Mouse (Mus musculus) bone marrow macrophage, adult 2 months (primary cell): Measurements from ENCODE around the gene Meiob. TPM values are rescaled to one million over a fixed set of nuclear protein-coding genes. Genes with fewer than 3 reads are reported as not detected.

Source experiments
- H3K27ac ChIP-seq: 2 replicates; pipeline ENCODE4 v1.5.1; 2012; ENCODE audit warnings: low read depth, low read length; ENCODE audit not compliant: insufficient read depth
- H3K4me1 ChIP-seq: 2 replicates; pipeline ENCODE4 v1.6.1; 2012; ENCODE audit warnings: low read length; ENCODE audit not compliant: control insufficient read depth, insufficient read depth
- H3K4me3 ChIP-seq: 2 replicates; pipeline ENCODE4 v1.5.1; 2012; ENCODE audit warnings: mild to moderate bottlenecking, low read length, moderate library complexity; ENCODE audit not compliant: insufficient read depth
- CTCF ChIP-seq: IDR thresholded peaks from 2 replicates; pipeline ENCODE4 v1.5.1; 2012; ENCODE audit warnings: low read depth, mild to moderate bottlenecking, low read length, moderate library complexity
- POLR2A ChIP-seq: IDR thresholded peaks from 2 replicates; pipeline ENCODE4 v1.6.1; 2012; ENCODE audit warnings: mild to moderate bottlenecking, low read depth, low read length, borderline replicate concordance
- polyA plus RNA-seq: library from polyadenylated mRNA; stranded (reverse); fragments of >200 nt; gene quantifications from 2 replicates; pipeline ENCODE4 v1.2.4, GENCODE M21; 2012; ENCODE audit not compliant: missing spikeins, insufficient read depth, insufficient read length

Meiob gene
- polyA plus RNA-seq, 1 experiment: not detected

DNA sequence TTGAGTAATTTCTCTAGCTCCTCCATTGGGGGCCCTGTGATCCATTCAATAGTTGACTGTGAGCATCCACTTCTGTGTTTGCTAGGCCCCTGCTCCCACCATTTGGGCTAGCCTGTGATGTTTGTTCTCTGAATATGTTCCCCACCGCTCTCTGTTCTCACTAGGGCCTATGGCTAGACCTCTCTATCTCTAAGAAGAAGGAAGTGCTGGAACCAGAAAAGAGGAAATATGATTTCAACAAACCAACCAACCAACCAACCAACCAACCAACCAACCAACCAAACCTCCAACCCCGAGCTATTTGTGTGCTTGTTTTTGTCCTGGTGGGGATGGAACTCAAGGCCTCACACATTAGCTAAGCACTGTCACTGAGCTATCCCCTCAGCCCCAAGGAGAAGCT, 23.3 kb upstream of the Meiob start:
- no peak overlapping the region for H3K4me3 ChIP-seq
- TF ChIP-seq POLR2A (no peak), CTCF (no peak)
- H3K27ac ChIP-seq: peak overlapping the region; percentile 40; the same call in 1 of the 2 replicates

DNA sequence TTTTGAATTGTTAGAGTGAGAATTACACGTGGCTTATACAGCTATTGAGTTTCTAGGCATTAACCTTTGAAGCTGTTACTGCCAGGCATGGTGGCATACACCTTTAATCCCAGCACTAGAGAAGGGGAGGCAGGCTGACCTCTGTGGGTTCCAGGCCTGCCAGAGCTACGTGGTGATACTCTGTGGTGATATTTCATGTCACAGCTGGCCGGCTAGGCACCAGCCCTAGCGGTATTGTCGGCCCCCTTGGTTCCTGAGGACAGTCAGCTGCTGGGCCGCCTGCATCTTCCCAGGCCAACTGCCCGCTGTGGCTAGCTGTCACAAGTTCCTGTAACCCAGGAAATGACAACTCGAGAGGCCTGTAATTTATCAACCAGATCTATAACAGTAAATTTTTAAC, 11.9 kb upstream of the Meiob start:
- Histone ChIP-seq H3K27ac (no peak overlapping the region), H3K4me1 (peaks cover 3% of the 10 kb centered on the region), H3K4me3 (no peak overlapping the region)
- no peak for TF ChIP-seq CTCF

More for the DNA sequence above, 23.3 kb upstream of the Meiob start:
- peaks cover 4% of the 10 kb centered on the region for H3K4me1 ChIP-seq

DNA sequence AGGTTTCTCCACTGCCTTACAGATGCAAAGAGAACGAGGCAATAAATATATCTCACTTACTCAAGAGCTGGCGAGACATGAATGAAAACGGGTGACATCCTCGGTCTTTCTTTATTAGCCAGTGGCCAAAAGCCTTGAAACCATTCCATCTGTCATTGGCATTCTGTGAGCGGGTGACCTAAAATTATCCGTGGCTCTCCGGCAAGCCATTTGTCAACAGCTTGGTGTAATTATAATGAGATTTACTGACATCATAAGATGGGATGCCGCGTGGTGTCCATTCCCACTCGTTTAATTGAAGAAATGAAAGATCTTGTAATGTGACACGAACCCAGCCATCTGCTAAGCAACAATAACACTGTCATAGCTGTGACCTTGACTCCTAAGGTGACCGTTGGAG, 9.3 kb upstream of the Meiob start:
- Histone ChIP-seq H3K4me3 (no peak overlapping the region), H3K27ac (no peak overlapping the region), H3K4me1 (peaks cover 5% of the 10 kb centered on the region)
- TF ChIP-seq CTCF: no peak
- TF ChIP-seq POLR2A: no peak

DNA sequence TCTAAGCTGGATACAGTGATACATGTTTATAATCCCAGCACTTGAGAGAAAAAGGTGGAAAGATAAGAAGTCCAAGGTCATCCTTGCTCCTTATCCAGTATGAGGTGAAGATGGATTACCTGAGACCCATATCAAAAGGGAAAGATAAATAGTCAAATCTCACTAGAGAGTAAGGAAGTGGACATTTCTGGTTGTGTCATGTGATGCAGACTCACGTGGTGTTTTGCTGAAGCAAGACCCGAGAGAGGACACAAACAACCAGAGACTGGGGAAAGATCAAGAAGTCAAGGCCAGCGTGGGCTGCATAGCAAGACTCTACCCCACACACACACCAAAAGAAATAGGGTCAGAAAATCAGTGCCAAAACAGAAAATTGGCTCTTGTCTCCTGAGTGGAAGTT, 7.1 kb upstream of the Meiob start:
- peaks cover 5% of the 10 kb centered on the region for H3K4me1 ChIP-seq
- H3K27ac ChIP-seq: peak overlapping the region; percentile 12; the same call in 1 of the 2 replicates
- TF ChIP-seq POLR2A (no peak), CTCF (no peak)
- no peak overlapping the region for H3K4me3 ChIP-seq

DNA sequence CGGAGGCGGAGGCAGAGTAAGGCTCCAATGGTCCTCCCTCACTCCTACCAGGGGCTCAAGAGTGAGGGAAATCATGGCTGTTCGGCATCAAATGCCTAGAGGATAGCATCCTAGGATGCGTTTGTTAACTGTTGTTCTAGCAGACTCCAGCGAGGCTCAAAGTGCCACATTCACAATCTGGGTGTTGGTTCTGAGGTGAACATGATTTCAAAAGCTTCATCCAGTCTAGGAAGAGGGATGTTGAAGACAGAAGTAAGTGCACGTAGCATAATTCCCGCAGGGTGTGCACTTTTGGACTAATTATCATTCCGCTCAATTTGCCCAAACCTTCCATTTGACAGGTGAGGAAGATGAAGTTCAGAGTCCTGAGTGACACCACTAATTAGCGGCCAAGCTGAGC, 5.9 kb upstream of the Meiob start:
- H3K4me3 ChIP-seq: no peak overlapping the region
- no peak overlapping the region for H3K27ac ChIP-seq
- H3K4me1 ChIP-seq: peaks cover 5% of the 10 kb centered on the region
- no peak for TF ChIP-seq CTCF
- TF ChIP-seq POLR2A: no peak

DNA sequence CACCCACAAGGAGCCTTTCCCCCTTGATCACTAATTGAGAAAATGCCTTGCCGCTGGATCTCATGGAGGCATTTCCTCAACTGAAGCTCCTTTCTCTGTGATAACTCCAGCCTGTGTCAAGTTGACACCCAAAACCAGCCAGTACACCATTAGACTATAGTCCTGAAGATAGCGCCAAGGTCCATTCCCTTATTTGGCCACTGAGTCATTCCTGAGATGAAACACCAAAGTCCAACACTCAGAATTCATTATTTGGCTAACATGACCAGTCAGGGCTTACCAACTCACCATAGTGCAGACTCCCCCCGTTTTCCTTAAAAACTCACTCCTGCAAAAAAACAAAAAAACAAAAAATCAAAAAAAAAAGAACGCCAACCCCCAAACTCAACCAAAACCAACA, 4.6 kb upstream of the Meiob start:
- Histone ChIP-seq H3K4me1 (peaks cover 5% of the 10 kb centered on the region), H3K27ac (no peak overlapping the region), H3K4me3 (no peak overlapping the region)
- TF ChIP-seq CTCF (no peak), POLR2A (no peak)

DNA sequence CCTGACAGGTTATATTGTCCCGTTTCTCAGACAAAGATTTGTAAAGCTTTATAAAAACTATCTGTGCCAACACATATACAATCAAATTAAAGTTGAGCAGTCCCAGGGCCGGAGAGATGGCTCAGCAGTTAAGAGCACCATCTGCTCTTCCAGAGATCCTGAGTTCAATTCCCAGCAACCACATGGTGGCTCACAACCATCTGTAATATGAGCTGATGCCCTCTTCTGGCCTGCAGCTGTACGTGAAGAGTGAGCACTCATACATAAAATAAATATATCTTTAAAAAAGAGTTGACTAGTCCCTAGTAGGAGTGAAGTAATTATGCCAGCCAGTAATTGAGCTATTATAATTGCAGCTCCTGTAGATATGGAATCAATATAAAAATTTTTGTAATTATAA, 3.6 kb upstream of the Meiob start:
- no peak for TF ChIP-seq CTCF
- TF ChIP-seq POLR2A: no peak
- Histone ChIP-seq H3K4me3 (no peak overlapping the region), H3K27ac (no peak overlapping the region)

DNA sequence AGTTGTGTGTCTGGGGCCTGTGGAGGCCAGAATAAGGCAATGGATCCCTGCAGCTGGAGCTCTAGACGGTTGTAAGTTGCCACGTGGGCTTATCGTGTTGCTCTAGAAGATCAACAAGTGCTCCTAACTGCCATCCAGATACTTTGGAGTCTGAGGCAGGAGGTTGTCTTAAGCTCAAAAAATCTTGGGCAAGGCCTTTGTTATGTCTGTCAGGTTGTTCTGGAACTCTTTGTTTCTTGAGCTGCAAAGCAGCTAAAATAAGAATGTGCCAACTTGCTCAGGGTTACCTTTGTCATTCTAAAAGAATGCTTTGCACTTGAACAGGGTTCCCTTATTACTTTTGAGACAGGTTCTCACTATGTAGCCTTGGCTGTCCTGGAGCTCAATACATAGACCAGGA, 7.1 kb downstream of the Meiob start:
- Histone ChIP-seq H3K4me1 (no peaks in the 10 kb centered on the region), H3K4me3 (no peak overlapping the region), H3K27ac (no peak overlapping the region)
- TF ChIP-seq CTCF: no peak
- no peak for TF ChIP-seq POLR2A

More for the DNA sequence above, 3.6 kb upstream of the Meiob start:
- H3K4me1 ChIP-seq: peaks cover 5% of the 10 kb centered on the region

DNA sequence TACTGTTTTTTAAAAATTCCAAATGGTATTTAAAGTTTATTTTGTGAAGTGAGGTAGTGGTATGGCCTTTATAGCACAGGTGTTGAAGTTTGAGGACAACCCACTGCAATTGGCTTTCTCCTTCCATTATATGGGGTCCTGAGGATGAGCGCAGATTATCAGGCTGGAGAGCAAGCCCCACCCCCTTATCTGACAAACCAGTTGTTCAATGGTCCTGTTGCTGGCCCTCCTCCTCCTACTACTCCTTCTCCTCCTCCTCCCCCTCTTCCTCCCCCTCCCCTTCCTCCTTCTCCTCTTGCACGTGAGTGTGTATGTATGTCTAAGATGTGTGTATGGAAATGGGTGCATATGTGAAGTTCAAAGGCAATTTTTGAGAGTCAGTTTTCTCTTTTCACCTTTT, 8.1 kb downstream of the Meiob start:
- Histone ChIP-seq H3K4me1 (no peaks in the 10 kb centered on the region), H3K4me3 (no peak overlapping the region), H3K27ac (no peak overlapping the region)
- TF ChIP-seq CTCF: no peak

DNA sequence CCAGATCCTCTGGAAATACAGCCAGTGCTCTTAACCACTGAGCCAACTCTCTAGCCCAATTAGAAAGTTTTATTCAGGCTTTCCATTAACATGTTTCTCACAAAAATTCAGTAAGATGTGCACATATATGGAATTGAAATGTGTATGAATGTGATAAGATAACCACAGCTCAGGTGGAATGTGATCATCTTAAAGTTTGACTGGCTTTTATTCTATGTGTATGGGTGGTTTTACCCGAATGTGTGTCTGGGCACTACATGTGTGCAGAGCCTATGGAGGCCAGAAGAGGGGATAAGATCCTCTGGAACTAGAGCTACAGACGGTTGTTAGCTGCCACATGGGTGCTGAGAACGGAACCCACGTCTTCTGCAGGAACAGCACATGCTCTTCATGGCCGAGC, 11.2 kb downstream of the Meiob start:
- TF ChIP-seq CTCF (no peak), POLR2A (no peak)
- H3K4me1 ChIP-seq: no peaks in the 10 kb centered on the region
- no peak overlapping the region for H3K4me3 ChIP-seq
- no peak overlapping the region for H3K27ac ChIP-seq

DNA sequence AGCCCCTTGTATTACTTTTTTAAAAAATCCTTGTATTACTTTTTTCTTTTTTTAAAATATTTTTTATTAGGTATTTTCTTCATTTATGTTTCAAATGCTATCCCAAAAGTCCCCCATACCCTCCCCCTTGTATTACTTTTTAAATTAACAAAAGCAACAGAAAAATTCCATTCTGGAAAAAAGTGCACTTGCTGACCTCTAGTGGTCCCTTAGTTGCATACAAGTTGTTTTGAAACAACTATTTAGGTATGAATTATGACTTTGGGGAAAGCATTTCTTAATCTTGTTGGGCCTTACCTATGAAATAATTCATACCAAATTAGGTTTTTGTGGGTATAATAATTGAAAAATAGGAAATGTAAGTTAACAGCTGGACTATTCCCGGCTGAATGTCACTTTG, 13.4 kb downstream of the Meiob start:
- TF ChIP-seq CTCF (no peak), POLR2A (no peak)
- Histone ChIP-seq H3K27ac (no peak overlapping the region), H3K4me1 (no peaks in the 10 kb centered on the region), H3K4me3 (no peak overlapping the region)
